Mouse (Mus musculus) ES-Bruce4 (cell line): ENCODE data around the gene Nxpe3.

ENCODE experiments used
- CTCF ChIP-seq: IDR thresholded peaks from one replicate; pipeline ENCODE4 v1.8.1; 2011; ENCODE audit warnings: low read depth, low read length
- EP300 ChIP-seq: IDR thresholded peaks from 2 replicates; pipeline ENCODE4 v1.6.1; 2011; ENCODE audit warnings: low read depth, low read length; ENCODE audit not compliant: insufficient read depth
- POLR2A ChIP-seq: IDR thresholded peaks from one replicate; pipeline ENCODE4 v1.8.1; 2011; ENCODE audit warnings: low read length; ENCODE audit not compliant: insufficient read depth

- TF ChIP-seq EP300: no peak
- TF ChIP-seq POLR2A: no peak
- TF ChIP-seq CTCF: no peak
Observed at GRCm38 (mm10) chr16:55815466-55815865, 79.6 kb downstream of the Nxpe3 start.
